Mouse (Mus musculus) stomach, embryonic 15.5 days (tissue): ENCODE measurements around the gene Nr1d1. TPM values are rescaled to one million over a fixed set of nuclear protein-coding genes. Genes with fewer than 3 reads are reported as not detected.
A peak's percentile ranks its signal among the peaks of the same experiment; 100 is the strongest.

ENCODE experiments used
- ATAC-seq: fragments of 200-750 bp; cut with Nextera tagmentation; 2 replicates; pipeline ENCODE4 v1.8.0; 2017; ENCODE audit warnings: low read depth, moderate number of reproducible peaks, moderate TSS enrichment; ENCODE audit not compliant: insufficient read depth, low FRiP score
- H3K27ac ChIP-seq: fragments of 300-500 bp; sonication (generic); 2 replicates; pipeline ENCODE4 v1.5.1; 2015; ENCODE audit warnings: mild to moderate bottlenecking, inconsistent platforms
- H3K27me3 ChIP-seq: fragments of 300-500 bp; sonication (generic); replicated peaks from 2 replicates; pipeline ENCODE4 v1.6.1; 2015; ENCODE audit warnings: inconsistent platforms
- H3K36me3 ChIP-seq: fragments of 300-500 bp; sonication (generic); 2 replicates; pipeline ENCODE4 v1.6.1; 2015; ENCODE audit warnings: inconsistent platforms
- H3K4me1 ChIP-seq: fragments of 300-500 bp; sonication (generic); 2 replicates; pipeline ENCODE4 v1.6.1; 2015; ENCODE audit warnings: inconsistent platforms
- H3K4me2 ChIP-seq: fragments of 300-500 bp; sonication (generic); 2 replicates; pipeline ENCODE4 v1.6.1; 2015; ENCODE audit warnings: mild to moderate bottlenecking, inconsistent platforms
- H3K4me3 ChIP-seq: fragments of 300-500 bp; sonication (generic); replicated peaks from 2 replicates; pipeline ENCODE4 v1.5.1; 2015; ENCODE audit warnings: inconsistent platforms
- H3K9ac ChIP-seq: fragments of 300-500 bp; sonication (generic); 2 replicates; pipeline ENCODE4 v1.6.1; 2015; ENCODE audit warnings: inconsistent platforms
- H3K9me3 ChIP-seq: fragments of 300-500 bp; sonication (generic); 2 replicates; pipeline ENCODE4 v1.6.1; 2016; ENCODE audit warnings: inconsistent platforms
- WGBS: fragments of 180-500 bp; shearing (Covaris S2); methylation state at CpG from one replicate; pipeline ENCODE4 v1.1.7; 2015; 5-methylcytosine and 5-hydroxymethylcytosine counted together
- polyA plus RNA-seq: library from polyadenylated mRNA; unstranded; fragments of >200 nt; fragmentation: Nextera tagmentation; extraction: Ambion mirVana; gene quantifications from 2 replicates; pipeline ENCODE4 v1.2.1, GENCODE M21; 2015

Gene Nr1d1
- polyA plus RNA-seq, 1 experiment from 2014 or later = 2.4 TPM

- no peak overlapping the region for H3K9ac ChIP-seq
- ATAC-seq = peak; percentile 45; the same call in 1 of the 2 replicates
- H3K27me3 ChIP-seq = no peaks in the 10 kb centered on the region
- H3K9me3 ChIP-seq = no peaks in the 10 kb centered on the region
- H3K27ac ChIP-seq = peak overlapping the region; percentile 93
- no peaks in the 10 kb centered on the region for H3K36me3 ChIP-seq
- H3K4me1 ChIP-seq = peaks cover 90% of the 10 kb centered on the region
- peak overlapping the region; percentile 22 for H3K4me3 ChIP-seq
- 3% methylated on average over 19 of the region's 19 CpGs for whole genome bisulfite sequencing
- peak overlapping the region; percentile 56 for H3K4me2 ChIP-seq
These were observed 28.1 kb downstream of the Nr1d1 start for GRCm38 (mm10) chr11:98746855-98747693.

GRCm38 (mm10) chr11:98745932-98746853 lies 28.9 kb downstream of the Nr1d1 start:
- Histone ChIP-seq H3K27ac (peak overlapping the region; percentile 93), H3K36me3 (no peaks in the 10 kb centered on the region), H3K4me2 (peak overlapping the region; percentile 56), H3K9ac (no peak overlapping the region), H3K9me3 (no peaks in the 10 kb centered on the region), H3K27me3 (no peaks in the 10 kb centered on the region), H3K4me1 (peaks cover 85% of the 10 kb centered on the region), H3K4me3 (no peak overlapping the region)
- ATAC-seq = no peak
- 42% methylated on average over 12 of the region's 12 CpGs for WGBS

- Histone ChIP-seq H3K27ac (peak overlapping the region; percentile 97), H3K9me3 (no peaks in the 10 kb centered on the region), H3K4me2 (peak overlapping the region; percentile 89), H3K9ac (no peak overlapping the region), H3K36me3 (no peaks in the 10 kb centered on the region), H3K4me3 (peak overlapping the region; percentile 92), H3K27me3 (no peaks in the 10 kb centered on the region), H3K4me1 (peaks cover 83% of the 10 kb centered on the region)
- ATAC-seq = no peak
- 27% methylated on average over 7 of the region's 7 CpGs for WGBS
These were observed 30.6 kb downstream of the Nr1d1 start for GRCm38 (mm10) chr11:98744456-98745019.

GRCm38 (mm10) chr11:98743655-98744345 lies 31.3 kb downstream of the Nr1d1 start:
- peak; percentile 5; the same call in 1 of the 2 replicates for ATAC-seq
- 8% methylated on average over 9 of the region's 9 CpGs for WGBS

GRCm38 (mm10) chr11:98742397-98743291 lies 32.5 kb downstream of the Nr1d1 start:
- Histone ChIP-seq H3K4me1 (peaks cover 64% of the 10 kb centered on the region), H3K27me3 (no peaks in the 10 kb centered on the region)

More at GRCm38 (mm10) chr11:98743655-98744345, 31.3 kb downstream of the Nr1d1 start:
- Histone ChIP-seq H3K27ac (peak overlapping the region; percentile 97), H3K4me3 (peak overlapping the region; percentile 92), H3K27me3 (no peaks in the 10 kb centered on the region), H3K9me3 (no peaks in the 10 kb centered on the region), H3K36me3 (no peaks in the 10 kb centered on the region), H3K4me2 (peak overlapping the region; percentile 89), H3K4me1 (peaks cover 75% of the 10 kb centered on the region), H3K9ac (0 out of 2 replicates have a peak overlapping the region, but pooled peaks have one; percentile 11)

GRCm38 (mm10) chr11:98741622-98742396 lies 33.3 kb downstream of the Nr1d1 start:
- H3K27ac ChIP-seq = peak overlapping the region; percentile 97
- H3K4me2 ChIP-seq = peak overlapping the region; percentile 89
- peak overlapping the region; percentile 96 for H3K9ac ChIP-seq
- no peaks in the 10 kb centered on the region for H3K27me3 ChIP-seq
- ATAC-seq = peak; percentile 76
- no peaks in the 10 kb centered on the region for H3K9me3 ChIP-seq
- under 1% methylated on average over 58 of the region's 86 CpGs for WGBS
- H3K4me3 ChIP-seq = peak overlapping the region; percentile 92
- no peaks in the 10 kb centered on the region for H3K36me3 ChIP-seq
- H3K4me1 ChIP-seq = peaks cover 57% of the 10 kb centered on the region

More at GRCm38 (mm10) chr11:98742397-98743291, 32.5 kb downstream of the Nr1d1 start:
- peak overlapping the region; percentile 89 for H3K4me2 ChIP-seq
- H3K9ac ChIP-seq = peak overlapping the region; percentile 96
- ATAC-seq = no peak
- H3K27ac ChIP-seq = peak overlapping the region; percentile 97
- no peaks in the 10 kb centered on the region for H3K36me3 ChIP-seq
- peak overlapping the region; percentile 92 for H3K4me3 ChIP-seq
- WGBS = 2% methylated on average over 21 of the region's 21 CpGs
- no peaks in the 10 kb centered on the region for H3K9me3 ChIP-seq

- peak overlapping the region; percentile 92 for H3K4me3 ChIP-seq
- no peaks in the 10 kb centered on the region for H3K27me3 ChIP-seq
- peak overlapping the region; percentile 89 for H3K4me2 ChIP-seq
- peaks cover 51% of the 10 kb centered on the region for H3K4me1 ChIP-seq
- H3K9me3 ChIP-seq = no peaks in the 10 kb centered on the region
- WGBS = under 1% methylated on average over 17 of the region's 17 CpGs
- H3K9ac ChIP-seq = peak overlapping the region; percentile 46
- no peaks in the 10 kb centered on the region for H3K36me3 ChIP-seq
- peak overlapping the region; percentile 97 for H3K27ac ChIP-seq
- no peak for ATAC-seq
These were observed 34.0 kb downstream of the Nr1d1 start for GRCm38 (mm10) chr11:98741051-98741620.

GRCm38 (mm10) chr11:98740393-98741050 lies 34.6 kb downstream of the Nr1d1 start, which contains the start of gene Thra:
Thra (plus strand) TSS chr11:98740638.
- H3K36me3 ChIP-seq = no peaks in the 10 kb centered on the region
- no peaks in the 10 kb centered on the region for H3K27me3 ChIP-seq
- H3K4me1 ChIP-seq = peaks cover 44% of the 10 kb centered on the region
- H3K9me3 ChIP-seq = no peaks in the 10 kb centered on the region
- peak; percentile 74 for ATAC-seq
- H3K27ac ChIP-seq = peak within 1 kb of the TSS; percentile 97
- H3K9ac ChIP-seq = peak within 1 kb of the TSS; percentile 46
- H3K4me3 ChIP-seq = peak within 1 kb of the TSS; percentile 92
- under 1% methylated on average over 22 of the region's 22 CpGs for WGBS
- H3K4me2 ChIP-seq = peak within 1 kb of the TSS; percentile 89

GRCm38 (mm10) chr11:98740026-98740392 lies 35.1 kb downstream of the Nr1d1 start:
- no peaks in the 10 kb centered on the region for H3K27me3 ChIP-seq
- H3K4me1 ChIP-seq = peaks cover 40% of the 10 kb centered on the region
- H3K36me3 ChIP-seq = no peaks in the 10 kb centered on the region
- peak overlapping the region; percentile 89 for H3K4me2 ChIP-seq
- 0 out of 2 replicates have a peak overlapping the region, but pooled peaks have one; percentile 10 for H3K9ac ChIP-seq
- H3K27ac ChIP-seq = peak overlapping the region; percentile 97
- H3K4me3 ChIP-seq = peak overlapping the region; percentile 92
- WGBS = 8% methylated on average over 8 of the region's 8 CpGs
- ATAC-seq = no peak; the same call in 1 of the 2 replicates
- no peaks in the 10 kb centered on the region for H3K9me3 ChIP-seq
